Mouse (Mus musculus): ENCODE measurements around the gene F2rl1. TPM values are rescaled to one million over a fixed set of nuclear protein-coding genes. Genes with fewer than 3 reads are reported as not detected.
"Not testable (repeated sequence)": the region's sequence is repeated elsewhere in the genome, so short reads cannot be mapped to it uniquely, and the experiment has no call there.

F2rl1 gene
- polyA plus RNA-seq, 1 experiment from 2014 or later, result not detected

DNA sequence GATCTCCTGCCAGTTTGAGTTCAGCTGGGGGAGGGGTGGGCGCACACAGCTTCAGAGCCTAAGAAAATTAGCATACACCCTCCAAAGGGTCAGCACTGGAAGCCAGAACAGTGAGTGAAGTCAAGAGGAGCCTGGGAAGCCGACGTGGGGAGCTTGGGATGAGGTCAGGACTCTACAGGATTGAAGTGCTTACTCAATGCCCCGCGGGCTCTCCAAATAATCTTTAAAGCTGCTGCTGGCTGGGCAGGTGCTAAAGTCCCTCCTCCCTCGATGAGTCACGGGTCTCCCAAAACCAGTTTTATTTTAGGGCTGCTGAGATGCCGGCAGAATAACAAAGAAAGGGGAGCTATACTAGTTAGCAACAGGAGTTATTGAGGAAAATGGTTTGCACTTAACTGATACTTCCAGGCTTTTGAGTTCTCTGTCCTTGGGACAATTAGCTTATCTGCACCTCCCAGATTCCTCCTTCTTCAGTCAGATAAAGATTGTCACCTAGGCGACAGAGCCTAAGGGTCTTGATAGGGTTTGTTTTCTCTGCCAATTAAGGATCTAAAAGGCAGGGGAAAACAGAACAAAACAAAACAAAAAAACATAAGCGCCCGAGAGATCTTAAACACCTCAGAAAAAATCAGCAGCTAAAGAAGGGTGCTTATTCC, 10.6 kb upstream of the F2rl1 start:
- Histone ChIP-seq H3K4me1 (replicated peaks; ENCODE audit: control insufficient read depth, insufficient read depth, low read length) (0 out of 2 replicates have a peak, but pooled peaks cover 23% of the 10 kb centered on the region), H3K4me2 (replicated peaks) (peak overlapping the region; percentile 4; the same call in 1 of the 2 replicates), H3K9ac (no peak overlapping the region), H3K9me3 (ENCODE audit: control insufficient read depth, low read length) (no peaks in the 10 kb centered on the region), H3K27me3 (ENCODE audit: control insufficient read depth, insufficient read depth, low read length) (no peaks in the 10 kb centered on the region; the same call in 1 of the 2 replicates), H3K4me3 (replicated peaks; ENCODE audit: low read length) (no peak overlapping the region), H3K36me3 (replicated peaks; ENCODE audit: control insufficient read depth, insufficient read depth) (no peaks in the 10 kb centered on the region), H3K27ac (no peak overlapping the region)
- DNase-seq (ENCODE audit: low spot score) (no peak), ATAC-seq (ENCODE audit: low FRiP score) (no peak)
- WGBS, result 4% methylated on average over 11 of the region's 11 CpGs

DNA sequence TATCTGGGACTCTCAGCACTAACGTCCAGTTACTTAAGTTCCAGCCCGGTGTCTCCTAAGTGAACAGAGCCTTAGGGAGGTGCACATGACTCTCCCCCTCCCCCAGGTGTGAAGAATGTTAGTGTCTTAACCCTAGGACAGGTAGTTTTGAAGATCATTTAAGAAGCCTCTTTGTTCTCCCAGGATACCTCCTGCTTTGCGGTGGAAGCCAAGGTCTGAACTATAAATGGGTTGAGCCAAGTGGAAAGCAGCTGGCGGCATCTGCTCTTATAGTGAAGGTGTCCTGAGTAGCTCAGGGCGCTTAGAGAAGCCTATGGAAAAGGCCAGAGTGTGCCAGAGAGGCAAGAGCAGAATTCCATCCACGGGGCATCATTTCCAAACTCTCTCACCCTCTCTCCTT, 10.0 kb upstream of the F2rl1 start:
- Histone ChIP-seq H3K4me2 (replicated peaks) (no peak overlapping the region), H3K36me3 (replicated peaks; ENCODE audit: control insufficient read depth, insufficient read depth) (no peaks in the 10 kb centered on the region), H3K9me3 (ENCODE audit: control insufficient read depth, low read length) (no peaks in the 10 kb centered on the region), H3K27ac (no peak overlapping the region), H3K27me3 (ENCODE audit: control insufficient read depth, insufficient read depth, low read length) (no peaks in the 10 kb centered on the region; the same call in 1 of the 2 replicates), H3K9ac (no peak overlapping the region), H3K4me3 (replicated peaks; ENCODE audit: low read length) (no peak overlapping the region), H3K4me1 (replicated peaks; ENCODE audit: control insufficient read depth, insufficient read depth, low read length) (0 out of 2 replicates have a peak, but pooled peaks cover 23% of the 10 kb centered on the region)
- 12% methylated on average over 6 of the region's 6 CpGs for WGBS
- DNase-seq (ENCODE audit: low spot score), result no peak
- ATAC-seq (ENCODE audit: low FRiP score), result no peak

DNA sequence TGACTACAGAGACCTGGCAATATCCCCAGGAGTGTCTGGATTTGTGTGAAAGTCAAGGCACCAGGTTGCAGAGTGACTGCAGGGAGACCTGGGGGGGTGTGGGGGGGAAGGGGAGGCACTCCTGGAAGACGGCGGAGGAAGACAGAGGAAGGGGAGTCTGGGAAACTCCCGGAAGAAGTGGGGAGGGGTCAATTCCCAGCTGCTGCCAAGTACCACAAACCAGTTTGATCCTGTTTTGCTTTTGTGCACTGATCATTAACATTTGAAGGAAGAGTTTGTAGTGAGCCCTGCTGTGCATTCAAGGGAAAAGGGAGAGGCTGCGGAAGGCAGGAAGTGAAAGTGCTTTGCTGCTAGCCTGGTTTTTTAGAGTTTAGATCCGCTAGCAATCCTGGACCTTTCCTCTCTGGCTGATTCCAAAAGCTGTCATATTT, 9.1 kb upstream of the F2rl1 start:
- ATAC-seq (ENCODE audit: low FRiP score) (0 out of 2 replicates have a peak, but pooled peaks have one; percentile 61), DNase-seq (ENCODE audit: low spot score) (peak; percentile 48)
- H3K4me3 ChIP-seq (replicated peaks; ENCODE audit: low read length), result no peak overlapping the region
- 0 out of 2 replicates have a peak overlapping the region, but pooled peaks have one; percentile 11 for H3K9ac ChIP-seq
- H3K36me3 ChIP-seq (replicated peaks; ENCODE audit: control insufficient read depth, insufficient read depth), result no peaks in the 10 kb centered on the region
- H3K4me1 ChIP-seq (replicated peaks; ENCODE audit: control insufficient read depth, insufficient read depth, low read length), result 0 out of 2 replicates have a peak, but pooled peaks cover 23% of the 10 kb centered on the region
- H3K9me3 ChIP-seq (ENCODE audit: control insufficient read depth, low read length), result no peaks in the 10 kb centered on the region
- no peaks in the 10 kb centered on the region; the same call in 1 of the 2 replicates for H3K27me3 ChIP-seq (ENCODE audit: control insufficient read depth, insufficient read depth, low read length)
- H3K27ac ChIP-seq, result 0 out of 2 replicates have a peak overlapping the region, but pooled peaks have one; percentile 14
- 2% methylated on average over 5 of the region's 5 CpGs for WGBS
- H3K4me2 ChIP-seq (replicated peaks), result peak overlapping the region; percentile 33

DNA sequence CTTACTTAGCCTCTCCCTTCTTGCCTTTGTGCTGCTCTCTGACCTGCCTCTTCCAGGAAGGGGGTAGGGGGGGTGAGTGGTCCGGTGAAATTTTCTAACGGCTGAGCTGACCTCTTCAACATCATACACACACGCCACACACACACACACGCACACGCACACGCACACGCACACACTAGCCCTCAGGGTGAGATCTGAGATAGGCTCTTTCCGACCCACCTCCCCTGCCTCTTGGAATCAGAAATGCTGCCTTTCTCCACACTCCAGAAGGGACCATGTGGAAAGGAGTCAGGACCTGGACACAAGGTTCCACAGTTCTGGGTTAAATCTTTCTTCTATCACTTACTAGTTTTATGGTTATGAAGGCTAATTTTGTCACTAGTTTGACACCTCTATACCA, 8.6 kb upstream of the F2rl1 start:
- no peak overlapping the region for H3K27ac ChIP-seq
- 29% methylated on average over 8 of the region's 8 CpGs for WGBS
- 0 out of 2 replicates have a peak, but pooled peaks have one; percentile 19 for ATAC-seq (ENCODE audit: low FRiP score)
- H3K27me3 ChIP-seq (ENCODE audit: control insufficient read depth, insufficient read depth, low read length), result no peaks in the 10 kb centered on the region; the same call in 1 of the 2 replicates
- H3K4me2 ChIP-seq (replicated peaks), result peak overlapping the region; percentile 33; the same call in 1 of the 2 replicates
- no peak for DNase-seq (ENCODE audit: low spot score)
- H3K9me3 ChIP-seq (ENCODE audit: control insufficient read depth, low read length), result no peaks in the 10 kb centered on the region
- H3K36me3 ChIP-seq (replicated peaks; ENCODE audit: control insufficient read depth, insufficient read depth), result no peaks in the 10 kb centered on the region
- 0 out of 2 replicates have a peak overlapping the region, but pooled peaks have one; percentile 11 for H3K9ac ChIP-seq
- no peak overlapping the region for H3K4me3 ChIP-seq (replicated peaks; ENCODE audit: low read length)
- 0 out of 2 replicates have a peak, but pooled peaks cover 23% of the 10 kb centered on the region for H3K4me1 ChIP-seq (replicated peaks; ENCODE audit: control insufficient read depth, insufficient read depth, low read length)

DNA sequence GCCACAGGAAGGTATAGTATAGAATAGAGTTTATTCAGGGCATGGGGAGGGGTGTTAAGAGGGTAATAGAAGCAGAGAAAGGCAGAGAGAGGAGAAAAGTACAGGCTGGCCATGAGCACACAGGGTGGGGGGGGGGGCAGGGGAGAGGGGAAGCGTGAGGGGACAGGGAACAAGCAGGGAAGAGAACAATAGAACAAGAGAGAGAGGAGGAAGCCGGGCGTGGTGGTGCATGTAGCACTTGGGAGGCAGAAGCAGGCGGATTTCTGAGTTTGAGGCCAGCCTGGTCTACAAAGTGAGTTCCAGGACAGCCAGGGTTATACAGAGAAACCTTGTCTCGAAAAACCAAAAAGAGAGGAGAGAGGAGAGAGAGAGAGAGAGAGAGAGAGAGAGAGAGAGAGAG, 8.1 kb upstream of the F2rl1 start:
- not testable (repeated sequence) for H3K9me3 ChIP-seq (ENCODE audit: control insufficient read depth, low read length); DNase-seq (ENCODE audit: low spot score); H3K36me3 ChIP-seq (replicated peaks; ENCODE audit: control insufficient read depth, insufficient read depth); H3K27me3 ChIP-seq (ENCODE audit: control insufficient read depth, insufficient read depth, low read length); H3K4me3 ChIP-seq (replicated peaks; ENCODE audit: low read length); H3K4me2 ChIP-seq (replicated peaks); H3K27ac ChIP-seq; H3K9ac ChIP-seq; ATAC-seq (ENCODE audit: low FRiP score)
- 70% methylated on average over 3 of the region's 5 CpGs for WGBS
- 0 out of 2 replicates have a peak, but pooled peaks cover 23% of the 10 kb centered on the region for H3K4me1 ChIP-seq (replicated peaks; ENCODE audit: control insufficient read depth, insufficient read depth, low read length)

DNA sequence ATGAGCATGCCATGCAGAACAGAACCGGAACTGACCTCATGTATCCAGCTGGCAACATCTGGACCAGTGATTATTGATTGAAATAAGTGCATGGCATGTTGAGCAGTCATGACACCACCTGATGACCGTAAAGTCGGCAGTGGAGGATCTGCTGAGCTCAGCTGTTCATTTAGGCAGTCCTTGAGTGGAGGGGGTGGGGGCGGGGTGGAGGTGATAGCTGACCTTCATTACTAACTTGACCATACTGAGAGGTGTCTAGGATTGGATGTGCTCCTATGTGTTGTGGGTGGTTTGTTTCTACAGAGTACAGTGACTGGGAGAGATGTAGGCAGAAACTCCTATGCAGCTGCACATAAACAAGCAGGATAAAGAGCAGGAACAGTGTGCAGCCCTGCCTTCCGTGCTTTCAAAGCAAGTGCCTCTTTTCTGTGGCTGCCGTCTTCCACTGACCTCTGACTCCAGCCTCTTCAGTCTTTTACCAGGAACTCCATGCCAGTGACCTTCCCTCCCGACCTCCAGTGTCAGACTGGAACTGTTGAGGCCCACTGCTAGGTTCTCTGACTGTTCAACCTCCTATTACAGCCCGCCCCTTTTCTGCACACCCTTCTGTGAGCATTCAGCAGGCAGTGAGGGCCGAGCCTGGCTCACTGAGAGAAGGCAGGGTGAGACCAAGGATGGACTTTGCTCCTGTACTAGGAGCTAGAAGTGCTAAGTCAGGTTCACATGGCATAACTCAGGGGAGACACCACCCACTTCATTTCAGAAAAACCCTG, 6.4 kb upstream of the F2rl1 start:
- no peak overlapping the region for H3K4me2 ChIP-seq (replicated peaks)
- no peak for ATAC-seq (ENCODE audit: low FRiP score)
- no peak overlapping the region for H3K4me3 ChIP-seq (replicated peaks; ENCODE audit: low read length)
- H3K27me3 ChIP-seq (ENCODE audit: control insufficient read depth, insufficient read depth, low read length), result peaks cover 5% of the 10 kb centered on the region; the same call in 1 of the 2 replicates
- H3K9ac ChIP-seq, result no peak overlapping the region
- H3K27ac ChIP-seq, result no peak overlapping the region
- 26% methylated on average over 9 of the region's 9 CpGs for WGBS
- DNase-seq (ENCODE audit: low spot score), result no peak
- no peaks in the 10 kb centered on the region for H3K9me3 ChIP-seq (ENCODE audit: control insufficient read depth, low read length)
- H3K4me1 ChIP-seq (replicated peaks; ENCODE audit: control insufficient read depth, insufficient read depth, low read length), result 0 out of 2 replicates have a peak, but pooled peaks cover 23% of the 10 kb centered on the region
- H3K36me3 ChIP-seq (replicated peaks; ENCODE audit: control insufficient read depth, insufficient read depth), result no peaks in the 10 kb centered on the region

DNA sequence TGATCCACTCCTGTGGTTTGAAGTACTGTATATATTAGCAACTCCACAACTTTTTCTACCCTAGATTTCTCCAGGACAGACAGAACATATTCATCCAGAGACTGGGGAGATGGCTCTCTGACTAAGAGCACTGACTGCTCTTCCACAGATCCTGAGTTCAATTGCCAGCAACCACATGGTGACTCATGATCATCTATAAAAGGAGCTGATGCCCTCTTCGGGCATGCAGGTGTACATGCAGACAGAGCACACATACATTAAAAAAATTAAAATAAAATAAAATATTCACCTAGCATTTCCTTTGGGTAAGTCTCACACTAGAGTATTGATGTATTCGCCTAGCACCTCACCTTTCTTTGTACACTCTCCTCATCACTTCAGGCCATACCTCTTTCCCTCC, 4.2 kb upstream of the F2rl1 start:
- Histone ChIP-seq H3K27me3 (ENCODE audit: control insufficient read depth, insufficient read depth, low read length) (peaks cover 27% of the 10 kb centered on the region), H3K4me2 (replicated peaks) (no peak overlapping the region), H3K36me3 (replicated peaks; ENCODE audit: control insufficient read depth, insufficient read depth) (no peaks in the 10 kb centered on the region), H3K4me1 (replicated peaks; ENCODE audit: control insufficient read depth, insufficient read depth, low read length) (peaks cover 18% of the 10 kb centered on the region), H3K9ac (no peak overlapping the region), H3K27ac (no peak overlapping the region), H3K4me3 (replicated peaks; ENCODE audit: low read length) (no peak overlapping the region), H3K9me3 (ENCODE audit: control insufficient read depth, low read length) (no peaks in the 10 kb centered on the region)
- 91% methylated on average over 2 of the region's 2 CpGs for WGBS
- no peak for DNase-seq (ENCODE audit: low spot score)
- no peak for ATAC-seq (ENCODE audit: low FRiP score)

DNA sequence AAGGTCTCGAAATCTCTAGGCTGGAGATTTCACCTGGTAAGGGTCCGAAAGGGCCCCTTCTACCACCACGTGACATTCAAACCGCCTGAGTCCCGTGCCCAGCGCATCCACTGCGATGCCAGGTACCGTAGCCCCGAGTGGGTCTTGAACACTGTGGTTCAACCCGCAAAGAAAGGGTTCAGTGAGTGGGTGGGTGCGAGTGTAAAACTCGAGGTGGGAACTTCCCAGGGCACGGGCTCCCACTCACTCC, 678 bp downstream of the F2rl1 start:
- H3K27ac ChIP-seq, result no peak overlapping the region
- H3K36me3 ChIP-seq (replicated peaks; ENCODE audit: control insufficient read depth, insufficient read depth), result no peaks in the 10 kb centered on the region
- H3K4me3 ChIP-seq (replicated peaks; ENCODE audit: low read length), result peak overlapping the region; percentile 29
- no peak overlapping the region for H3K9ac ChIP-seq
- peaks cover 11% of the 10 kb centered on the region for H3K4me1 ChIP-seq (replicated peaks; ENCODE audit: control insufficient read depth, insufficient read depth, low read length)
- H3K27me3 ChIP-seq (ENCODE audit: control insufficient read depth, insufficient read depth, low read length), result peaks cover 43% of the 10 kb centered on the region
- H3K9me3 ChIP-seq (ENCODE audit: control insufficient read depth, low read length), result no peaks in the 10 kb centered on the region
- H3K4me2 ChIP-seq (replicated peaks), result peak overlapping the region; percentile 63
- under 1% methylated on average over 13 of the region's 13 CpGs for WGBS
- ATAC-seq (ENCODE audit: low FRiP score) (peak; percentile 59; the same call in 1 of the 2 replicates), DNase-seq (ENCODE audit: low spot score) (no peak)

DNA sequence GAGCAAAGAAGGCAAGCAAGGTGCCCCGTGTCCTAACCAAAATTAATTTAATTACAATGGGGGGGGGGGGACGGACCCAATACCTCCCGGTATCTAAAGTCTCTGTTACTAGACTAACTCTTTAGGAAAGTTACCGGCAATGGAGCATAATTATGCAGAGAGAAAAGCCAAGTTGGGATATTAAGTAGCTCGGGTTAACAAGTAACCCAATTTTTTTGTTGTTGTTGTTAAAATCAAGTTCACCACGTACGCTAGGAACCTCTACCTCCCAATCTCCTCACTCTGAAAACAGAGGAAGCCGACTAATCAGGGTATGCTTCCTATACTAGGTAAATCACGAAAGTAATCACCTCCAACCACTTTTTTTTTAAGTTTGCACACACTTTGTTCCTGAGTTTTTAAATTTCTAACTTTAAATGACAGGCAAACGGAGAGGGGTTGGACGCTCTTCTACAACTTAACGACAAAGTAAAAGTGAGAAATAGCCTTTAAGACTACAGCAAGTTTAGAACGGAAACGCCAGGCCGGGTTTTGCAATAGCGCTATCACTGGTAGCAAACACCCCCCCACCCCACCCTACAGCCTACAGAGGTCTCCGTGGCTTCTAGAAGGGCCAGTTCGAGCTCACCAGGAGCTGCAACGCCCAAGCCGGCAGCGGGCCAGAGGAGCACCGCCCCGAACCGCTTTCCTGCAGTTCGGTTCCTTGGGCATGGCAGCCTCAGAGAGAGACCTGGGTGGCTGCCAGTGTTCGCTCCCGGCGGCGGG, 1.2 kb downstream of the F2rl1 start:
- WGBS, result 3% methylated on average over 29 of the region's 29 CpGs
- Histone ChIP-seq H3K36me3 (replicated peaks; ENCODE audit: control insufficient read depth, insufficient read depth) (no peaks in the 10 kb centered on the region), H3K4me1 (replicated peaks; ENCODE audit: control insufficient read depth, insufficient read depth, low read length) (peaks cover 11% of the 10 kb centered on the region), H3K9me3 (ENCODE audit: control insufficient read depth, low read length) (no peaks in the 10 kb centered on the region), H3K9ac (no peak overlapping the region), H3K4me3 (replicated peaks; ENCODE audit: low read length) (peak overlapping the region; percentile 29), H3K27me3 (ENCODE audit: control insufficient read depth, insufficient read depth, low read length) (peaks cover 43% of the 10 kb centered on the region), H3K27ac (no peak overlapping the region), H3K4me2 (replicated peaks) (peak overlapping the region; percentile 63)
- ATAC-seq (ENCODE audit: low FRiP score), result no peak
- DNase-seq (ENCODE audit: low spot score), result peak; percentile 30

All from hindbrain, embryonic 14.5 days (tissue).